Mouse (Mus musculus) CD4-positive, CD25-positive, alpha-beta regulatory T cell, adult 2 months (primary cell): Measurements from ENCODE around the gene Ddx54.

Source experiments
- DNase-seq: peaks from one replicate; pipeline ENCODE4 v3.0.0-alpha.2; 2012; ENCODE audit warnings: low read depth, low spot score

The Ddx54 gene

GRCm38 (mm10) chr5:120611416-120611815 is 1.1 kb upstream of the Ddx54 start:
- peak; percentile 19 for DNase-seq

GRCm38 (mm10) chr5:120612822-120613604 is 474 bp downstream of the Ddx54 start:
- DNase-seq = peak; percentile 100

- DNase-seq = peak; percentile 79
Measured at GRCm38 (mm10) chr5:120615903-120616302, 3.4 kb downstream of the Ddx54 start.

GRCm38 (mm10) chr5:120618778-120619177 is 6.2 kb downstream of the Ddx54 start:
- no peak for DNase-seq

- peak; percentile 86 for DNase-seq
Measured at GRCm38 (mm10) chr5:120619201-120619600, 6.7 kb downstream of the Ddx54 start.

GRCm38 (mm10) chr5:120620375-120621077 is 8.0 kb downstream of the Ddx54 start:
- peak; percentile 94 for DNase-seq

- DNase-seq = peak; percentile 75
Measured at GRCm38 (mm10) chr5:120621078-120621765, 8.7 kb downstream of the Ddx54 start.

- DNase-seq = no peak
Measured at GRCm38 (mm10) chr5:120621846-120622197, 9.3 kb downstream of the Ddx54 start.

GRCm38 (mm10) chr5:120622198-120622851 is 9.8 kb downstream of the Ddx54 start:
- DNase-seq = peak; percentile 75

- DNase-seq = no peak
Measured at GRCm38 (mm10) chr5:120624427-120624826, 11.9 kb downstream of the Ddx54 start.

- DNase-seq = peak; percentile 52
Measured at GRCm38 (mm10) chr5:120626399-120626798, 13.9 kb downstream of the Ddx54 start.

- DNase-seq = no peak
Measured at GRCm38 (mm10) chr5:120627515-120628300, 15.2 kb downstream of the Ddx54 start.

- no peak for DNase-seq
Measured at GRCm38 (mm10) chr5:120628624-120629023, 16.1 kb downstream of the Ddx54 start.

- peak; percentile 53 for DNase-seq
Measured at GRCm38 (mm10) chr5:120631128-120631527, 18.6 kb downstream of the Ddx54 start.

- no peak for DNase-seq
Measured at GRCm38 (mm10) chr5:120631892-120632291, 19.4 kb downstream of the Ddx54 start.

- no peak for DNase-seq
Measured at GRCm38 (mm10) chr5:120634131-120634530, 21.6 kb downstream of the Ddx54 start, which contains the start of gene Cfap73. Gene Cfap73 (minus strand): TSS chr5:120634235.

GRCm38 (mm10) chr5:120634860-120635259 is 22.3 kb downstream of the Ddx54 start:
- DNase-seq = no peak

GRCm38 (mm10) chr5:120635633-120636032 is 23.1 kb downstream of the Ddx54 start:
- DNase-seq = no peak

GRCm38 (mm10) chr5:120640094-120640493 is 27.6 kb downstream of the Ddx54 start:
- no peak for DNase-seq

- no peak for DNase-seq
Measured at GRCm38 (mm10) chr5:120643365-120644085, 31.0 kb downstream of the Ddx54 start.
